Mouse (Mus musculus) lung, adult 2 months (tissue): Measurements from ENCODE around the gene Sec24c.

Experiments used
- CTCF ChIP-seq: fragments of 200-500 bp; IDR thresholded peaks from 2 replicates; pipeline ENCODE4 v1.5.1; 2011; ENCODE audit warnings: mild to moderate bottlenecking, low read length, control low read depth; ENCODE audit not compliant: insufficient read depth
- POLR2A ChIP-seq: fragments of 200-500 bp; IDR thresholded peaks from 2 replicates; pipeline ENCODE4 v1.6.1; 2011; ENCODE audit warnings: low read depth, mild to moderate bottlenecking, control low read depth, low read length, borderline replicate concordance; ENCODE audit errors: extremely low read depth

GRCm38 (mm10) chr14:20651722-20652256 lies 22.3 kb upstream of the Sec24c start:
- TF ChIP-seq CTCF (no peak), POLR2A (no peak)
